Mouse (Mus musculus) sigmoid colon, adult 10 weeks (tissue): ENCODE data around the gene Hist1h3e. TPM values are rescaled to one million over a fixed set of nuclear protein-coding genes. Genes with fewer than 3 reads are reported as not detected.

Experiments
- polyA plus RNA-seq: library from polyadenylated mRNA; stranded (reverse); fragments of 350-450 nt; fragmentation: Illumina TruSeq; extraction: RNeasy Lipid Tissue Mini Kit (QIAGEN cat#74804); gene quantifications from one replicate; pipeline ENCODE4 v1.2.3, GENCODE M21; 2014; ENCODE audit warnings: low read depth, low replicate concordance

Hist1h3e gene
- polyA plus RNA-seq = not detected

DNA sequence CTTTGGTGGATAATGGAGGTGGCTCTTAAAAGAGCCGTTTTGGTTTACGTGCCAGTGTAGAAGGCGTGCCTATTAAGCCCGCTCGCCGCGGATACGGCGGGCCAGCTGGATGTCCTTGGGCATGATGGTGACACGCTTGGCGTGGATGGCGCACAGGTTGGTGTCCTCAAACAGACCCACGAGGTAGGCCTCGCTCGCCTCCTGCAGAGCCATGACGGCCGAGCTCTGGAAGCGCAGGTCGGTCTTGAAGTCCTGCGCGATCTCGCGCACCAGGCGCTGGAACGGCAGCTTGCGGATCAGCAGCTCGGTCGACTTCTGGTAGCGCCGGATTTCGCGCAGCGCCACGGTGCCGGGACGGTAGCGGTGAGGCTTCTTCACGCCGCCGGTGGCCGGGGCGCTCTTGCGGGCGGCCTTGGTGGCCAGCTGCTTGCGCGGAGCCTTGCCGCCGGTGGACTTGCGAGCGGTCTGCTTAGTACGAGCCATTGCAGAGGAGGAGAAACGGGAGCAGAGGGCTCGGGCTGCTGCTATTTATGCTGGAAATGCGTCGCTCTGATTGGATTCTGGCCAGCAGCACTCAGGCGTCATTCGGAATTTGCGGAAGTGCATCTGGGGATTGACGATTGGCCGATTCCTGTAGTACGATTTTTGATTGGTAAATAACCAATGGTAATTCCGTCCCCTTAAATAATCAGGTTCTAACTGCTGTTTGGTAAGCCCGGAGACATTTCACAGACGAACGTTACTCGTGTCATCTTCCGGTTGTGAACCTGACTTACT lies at the start of gene Hist1h3e:
Gene Hist1h3e, minus strand, starts transcription at position 487 of the 777 bp plus-strand sequence.

DNA sequence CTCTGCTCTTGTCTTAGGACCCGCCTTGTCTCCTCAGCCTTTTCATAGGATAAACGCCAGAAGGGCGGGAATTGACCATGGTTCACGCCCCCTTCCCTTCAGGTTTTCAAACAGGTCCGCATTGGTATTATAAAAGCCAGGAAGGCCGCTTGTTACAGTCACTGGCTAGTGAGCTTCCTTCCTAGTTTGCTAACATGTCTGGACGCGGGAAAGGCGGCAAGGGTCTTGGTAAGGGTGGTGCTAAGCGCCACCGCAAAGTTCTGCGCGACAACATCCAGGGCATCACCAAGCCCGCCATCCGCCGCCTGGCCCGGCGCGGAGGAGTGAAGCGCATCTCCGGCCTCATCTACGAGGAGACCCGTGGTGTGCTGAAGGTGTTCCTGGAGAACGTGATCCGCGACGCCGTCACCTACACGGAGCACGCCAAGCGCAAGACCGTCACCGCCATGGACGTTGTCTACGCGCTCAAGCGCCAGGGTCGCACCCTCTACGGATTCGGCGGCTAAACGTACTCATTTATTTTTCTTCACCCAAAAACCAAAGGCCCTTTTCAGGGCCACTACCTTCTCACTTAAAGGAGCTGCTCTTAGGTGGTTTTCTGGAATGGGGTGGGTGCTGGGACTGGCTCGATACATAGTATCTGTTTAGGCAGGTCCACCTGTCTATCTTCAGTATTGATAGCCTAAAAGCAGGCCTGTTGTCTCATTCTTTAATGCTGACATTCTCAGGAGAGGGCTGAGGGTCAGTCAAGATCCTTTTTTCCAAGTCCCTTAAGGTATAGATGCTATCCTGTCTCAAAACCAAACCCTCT lies 19.4 kb upstream of the Hist1h3e start, which contains the start of gene Hist1h4d:
Gene Hist1h4d, plus strand, starts transcription at position 191 of the 811 bp plus-strand sequence.

DNA sequence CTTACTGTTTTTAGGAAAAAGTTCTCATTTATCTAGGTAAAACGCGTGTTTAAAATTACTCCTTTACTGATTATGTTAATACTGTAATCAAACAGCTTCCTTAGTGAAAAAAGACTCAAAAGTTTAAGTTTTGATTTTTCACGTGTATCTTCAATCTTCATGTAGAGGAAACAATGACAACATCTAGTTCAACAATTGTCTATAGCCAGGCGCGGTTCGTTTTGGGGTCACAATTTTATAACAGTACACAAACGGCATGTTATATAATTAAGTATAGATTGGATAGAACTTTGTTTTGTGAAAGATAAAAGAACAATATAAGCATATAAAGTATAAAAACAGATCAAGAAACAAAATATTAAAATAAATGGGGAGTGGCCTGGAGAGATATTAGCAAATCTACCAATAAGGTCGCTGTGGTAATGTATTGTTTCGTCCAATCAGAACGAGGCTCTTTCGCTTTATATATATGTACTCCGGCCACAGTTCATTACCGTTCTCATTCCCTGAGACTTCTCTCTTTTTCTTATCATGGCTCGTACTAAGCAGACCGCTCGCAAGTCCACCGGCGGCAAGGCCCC lies 13.2 kb upstream of the Hist1h3e start, which contains the start of gene Hist1h3d:
Gene Hist1h3d, plus strand, starts transcription at position 493 of the 581 bp plus-strand sequence.

DNA sequence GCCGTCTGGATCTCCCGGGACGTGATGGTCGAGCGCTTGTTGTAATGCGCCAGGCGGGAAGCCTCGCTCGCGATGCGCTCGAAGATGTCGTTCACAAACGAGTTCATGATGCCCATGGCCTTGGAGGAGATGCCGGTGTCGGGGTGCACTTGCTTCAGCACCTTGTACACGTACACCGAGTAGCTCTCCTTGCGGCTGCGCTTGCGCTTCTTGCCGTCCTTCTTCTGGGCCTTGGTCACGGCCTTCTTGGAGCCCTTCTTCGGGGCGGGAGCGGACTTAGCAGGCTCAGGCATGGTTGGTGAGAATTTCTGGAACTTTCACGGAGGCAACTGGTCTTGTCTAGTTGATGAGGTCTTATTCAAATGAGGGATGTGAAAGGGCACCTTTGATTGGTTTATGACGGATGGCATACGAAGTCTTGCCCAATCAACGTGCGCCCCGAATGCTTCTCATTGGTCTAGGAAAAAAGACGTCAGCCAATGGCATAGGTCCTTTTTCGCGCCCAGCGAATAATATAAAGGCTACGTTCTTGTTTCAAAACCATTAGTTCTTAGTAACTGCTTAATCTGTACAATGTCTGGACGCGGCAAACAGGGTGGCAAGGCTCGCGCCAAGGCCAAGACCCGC lies 11.8 kb upstream of the Hist1h3e start, which contains the start of the genes Hist1h2bf and Hist1h2ad:
Gene Hist1h2bf, minus strand, starts transcription at position 299 of the 627 bp plus-strand sequence.
Gene Hist1h2ad, plus strand, starts transcription at position 484 of the 627 bp plus-strand sequence.

DNA sequence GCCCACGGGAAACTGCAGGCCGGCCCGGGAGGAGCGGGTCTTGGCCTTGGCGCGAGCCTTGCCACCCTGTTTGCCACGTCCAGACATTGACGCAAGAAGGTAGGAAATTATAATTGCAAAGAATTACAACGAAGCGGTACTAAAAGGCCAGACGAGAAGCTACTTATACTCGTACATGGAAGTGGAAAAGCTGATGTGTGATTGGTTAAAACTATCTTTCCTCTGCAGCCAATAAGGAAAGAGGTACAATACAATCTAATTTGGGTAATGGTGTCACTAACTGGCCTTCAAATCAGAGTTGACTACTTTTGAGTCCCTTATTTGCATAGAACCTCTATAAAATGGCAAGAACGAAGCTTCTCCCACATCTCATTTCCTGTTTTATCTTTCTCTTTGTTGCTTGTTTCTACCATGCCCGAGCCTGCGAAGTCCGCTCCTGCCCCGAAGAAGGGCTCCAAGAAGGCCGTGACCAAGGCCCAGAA lies 8.9 kb upstream of the Hist1h3e start, which contains the start of the genes Hist1h2ae and Hist1h2bg:
Gene Hist1h2ae, minus strand, starts transcription at position 199 of the 482 bp plus-strand sequence.
Gene Hist1h2bg, plus strand, starts transcription at position 375 of the 482 bp plus-strand sequence.

DNA sequence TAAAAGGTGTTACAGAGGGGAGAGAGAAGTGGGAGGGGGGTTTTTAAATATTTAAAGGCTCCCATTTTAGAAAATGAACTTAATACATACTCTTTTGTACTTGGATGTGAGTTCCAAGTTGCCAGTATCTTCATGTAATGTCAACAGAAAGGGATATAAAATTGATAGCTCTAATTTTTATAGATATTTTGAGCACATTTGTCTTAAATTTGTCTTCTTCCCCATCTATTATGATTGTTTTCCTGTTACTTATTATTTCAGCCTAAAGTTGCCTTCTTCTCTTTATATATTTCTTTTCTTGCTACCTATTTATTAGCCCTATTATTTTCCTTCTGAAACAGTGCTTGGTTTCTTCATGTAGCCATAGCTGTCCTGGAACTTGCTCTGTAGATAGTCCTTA lies 9.2 kb downstream of the Hist1h3e start, which contains the start of gene Hist1h1d:
Gene Hist1h1d, plus strand, starts transcription at position 301 of the 400 bp plus-strand sequence.

DNA sequence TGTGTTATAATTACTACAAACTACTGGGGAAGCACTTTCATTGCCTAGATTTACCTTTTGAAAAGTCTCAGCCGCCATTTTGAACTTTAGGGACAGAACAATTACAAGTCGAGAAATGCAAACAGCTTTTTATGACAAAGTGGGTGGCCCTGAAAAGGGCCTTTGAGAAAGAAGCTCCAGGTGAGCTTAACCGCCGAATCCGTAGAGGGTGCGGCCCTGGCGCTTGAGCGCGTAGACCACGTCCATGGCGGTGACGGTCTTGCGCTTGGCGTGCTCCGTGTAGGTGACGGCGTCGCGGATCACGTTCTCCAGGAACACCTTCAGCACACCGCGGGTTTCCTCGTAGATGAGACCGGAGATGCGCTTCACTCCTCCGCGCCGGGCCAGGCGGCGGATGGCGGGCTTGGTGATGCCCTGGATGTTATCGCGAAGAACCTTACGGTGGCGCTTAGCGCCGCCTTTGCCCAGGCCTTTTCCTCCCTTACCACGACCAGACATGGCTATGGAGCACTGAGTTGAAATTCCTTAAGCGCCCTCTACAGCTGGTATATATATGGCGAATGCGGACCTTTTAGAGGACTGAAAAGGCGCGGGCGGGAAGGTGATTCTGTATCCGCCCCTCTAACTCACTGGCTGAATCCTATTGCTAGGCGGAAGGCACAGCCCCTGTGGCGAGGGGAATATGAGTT lies 10.9 kb downstream of the Hist1h3e start, which contains the start of gene Hist1h4f:
Gene Hist1h4f, minus strand, starts transcription at position 503 of the 689 bp plus-strand sequence.

DNA sequence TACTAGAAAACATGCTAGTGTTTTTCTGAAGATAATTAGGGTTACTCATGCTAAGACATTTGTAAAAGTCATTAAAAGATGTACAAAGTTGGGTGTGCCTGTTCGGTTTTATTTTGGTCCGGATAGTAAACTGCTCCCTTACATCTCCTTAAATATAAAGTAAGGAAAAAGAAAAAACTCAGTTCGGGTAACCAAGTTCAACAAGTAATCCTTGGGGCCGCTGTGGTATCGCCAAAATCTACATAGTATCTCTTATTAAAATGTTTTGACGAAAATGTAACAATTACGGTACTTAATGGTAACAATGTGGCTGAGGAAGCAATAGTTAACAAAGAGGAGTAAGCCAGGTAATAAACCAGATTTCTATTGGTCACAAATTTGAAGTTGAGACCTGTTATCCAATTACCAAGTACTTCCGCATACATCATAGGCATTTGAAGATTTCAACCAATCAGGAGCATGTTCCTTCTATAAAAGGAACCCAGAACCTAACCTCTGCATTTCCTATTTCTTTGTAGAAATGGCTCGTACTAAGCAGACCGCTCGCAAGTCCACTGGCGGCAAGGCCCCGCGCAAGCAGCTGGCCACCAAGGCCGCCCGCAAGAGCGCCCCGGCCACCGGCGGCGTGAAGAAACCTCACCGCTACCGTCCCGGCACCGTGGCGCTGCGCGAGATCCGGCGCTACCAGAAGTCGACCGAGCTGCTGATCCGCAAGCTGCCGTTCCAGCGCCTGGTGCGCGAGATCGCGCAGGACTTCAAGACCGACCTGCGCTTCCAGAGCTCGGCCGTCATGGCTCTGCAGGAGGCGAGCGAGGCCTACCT lies 18.0 kb downstream of the Hist1h3e start, which contains the start of gene Hist1h3f:
Gene Hist1h3f, plus strand, starts transcription at position 88 of the 822 bp plus-strand sequence.

DNA sequence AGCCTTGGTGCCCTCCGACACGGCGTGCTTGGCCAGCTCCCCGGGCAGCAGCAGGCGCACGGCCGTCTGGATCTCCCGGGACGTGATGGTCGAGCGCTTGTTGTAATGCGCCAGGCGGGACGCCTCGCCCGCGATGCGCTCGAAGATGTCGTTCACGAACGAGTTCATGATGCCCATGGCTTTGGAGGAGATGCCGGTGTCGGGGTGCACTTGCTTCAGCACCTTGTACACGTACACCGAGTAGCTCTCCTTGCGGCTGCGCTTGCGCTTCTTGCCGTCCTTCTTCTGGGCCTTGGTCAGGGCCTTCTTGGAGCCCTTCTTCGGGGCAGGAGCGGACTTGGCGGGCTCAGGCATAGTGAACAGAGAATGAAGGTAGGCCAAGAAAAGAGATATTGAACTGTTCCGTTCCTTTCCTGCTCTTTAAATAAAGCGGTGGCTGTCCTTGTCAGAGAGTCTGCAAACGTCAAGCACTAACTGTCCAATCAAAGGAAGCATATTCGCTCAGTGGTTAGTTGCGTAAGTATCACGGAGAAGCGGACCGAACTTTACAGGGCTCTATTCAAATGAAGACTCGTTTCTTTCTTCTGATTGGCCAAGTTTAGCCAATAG lies 19.1 kb downstream of the Hist1h3e start, which contains the start of gene Hist1h2bh:
Gene Hist1h2bh, minus strand, starts transcription at position 394 of the 609 bp plus-strand sequence.

DNA sequence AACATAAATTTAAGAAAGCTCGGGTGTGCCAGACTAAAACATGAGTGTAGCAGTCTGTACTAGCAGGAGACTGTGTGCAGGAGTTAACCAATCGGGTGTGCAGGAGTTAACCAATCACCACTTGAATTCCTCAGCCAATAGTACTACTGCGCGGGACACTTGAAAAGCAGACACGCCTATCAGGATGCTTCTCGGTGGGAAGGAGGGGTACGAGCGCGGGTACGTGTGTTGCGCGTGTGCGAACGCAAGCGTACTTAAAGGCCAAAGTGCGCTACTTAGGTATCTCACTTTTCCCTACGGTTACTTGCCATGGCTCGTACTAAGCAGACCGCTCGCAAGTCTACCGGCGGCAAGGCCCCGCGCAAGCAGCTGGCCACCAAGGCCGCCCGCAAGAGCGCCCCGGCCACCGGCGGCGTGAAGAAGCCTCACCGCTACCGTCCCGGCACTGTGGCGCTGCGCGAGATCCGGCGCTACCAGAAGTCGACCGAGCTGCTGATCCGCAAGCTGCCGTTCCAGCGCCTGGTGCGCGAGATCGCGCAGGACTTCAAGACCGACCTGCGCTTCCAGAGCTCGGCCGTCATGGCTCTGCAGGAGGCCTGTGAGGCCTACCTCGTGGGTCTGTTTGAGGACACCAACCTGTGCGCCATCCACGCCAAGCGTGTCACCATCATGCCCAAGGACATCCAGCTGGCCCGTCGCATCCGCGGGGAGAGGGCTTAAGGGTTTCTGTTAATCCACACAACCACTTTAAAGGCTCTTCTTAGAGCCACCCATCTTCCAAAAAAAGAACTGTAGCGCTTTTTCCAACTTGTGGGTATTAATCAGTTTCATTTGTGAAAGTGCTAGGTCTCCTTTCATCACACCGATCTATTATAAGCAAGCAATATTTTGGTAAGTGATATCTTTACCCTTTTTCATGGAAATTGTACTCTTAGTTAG lies 26.8 kb downstream of the Hist1h3e start, which contains the start of gene Hist1h3g:
Gene Hist1h3g, plus strand, starts transcription at position 286 of the 939 bp plus-strand sequence.

DNA sequence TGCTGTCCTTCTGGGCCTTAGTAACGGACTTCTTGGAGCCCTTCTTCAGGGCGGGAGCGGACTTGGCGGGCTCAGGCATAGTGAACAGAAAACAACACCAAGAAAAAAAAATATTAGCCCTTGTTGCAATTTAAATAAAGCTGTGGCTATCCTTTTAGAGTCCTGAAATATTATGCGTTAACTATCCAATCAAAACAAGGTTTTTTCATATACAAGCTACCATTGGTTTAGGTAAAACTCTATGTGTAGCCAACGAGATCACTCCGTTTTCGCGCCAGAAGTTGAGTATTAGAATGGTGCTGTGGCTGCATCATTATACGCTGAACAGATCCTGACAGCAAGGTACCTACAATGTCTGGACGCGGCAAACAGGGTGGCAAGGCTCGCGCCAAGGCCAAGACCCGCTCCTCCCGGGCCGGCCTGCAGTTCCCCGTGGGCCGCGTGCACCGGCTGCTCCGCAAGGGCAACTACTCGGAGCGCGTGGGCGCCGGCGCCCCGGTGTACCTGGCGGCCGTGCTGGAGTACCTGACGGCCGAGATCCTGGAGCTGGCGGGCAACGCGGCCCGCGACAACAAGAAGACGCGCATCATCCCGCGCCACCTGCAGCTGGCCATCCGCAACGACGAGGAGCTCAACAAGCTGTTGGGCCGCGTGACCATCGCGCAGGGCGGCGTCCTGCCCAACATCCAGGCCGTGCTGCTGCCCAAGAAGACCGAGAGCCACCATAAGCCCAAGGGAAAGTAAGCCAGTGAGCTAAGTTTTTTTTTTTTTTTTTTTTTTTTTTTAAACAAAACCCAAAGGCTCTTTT lies 28.4 kb downstream of the Hist1h3e start, which contains the start of gene Hist1h2af:
Gene Hist1h2af, plus strand, starts transcription at position 347 of the 808 bp plus-strand sequence.

DNA sequence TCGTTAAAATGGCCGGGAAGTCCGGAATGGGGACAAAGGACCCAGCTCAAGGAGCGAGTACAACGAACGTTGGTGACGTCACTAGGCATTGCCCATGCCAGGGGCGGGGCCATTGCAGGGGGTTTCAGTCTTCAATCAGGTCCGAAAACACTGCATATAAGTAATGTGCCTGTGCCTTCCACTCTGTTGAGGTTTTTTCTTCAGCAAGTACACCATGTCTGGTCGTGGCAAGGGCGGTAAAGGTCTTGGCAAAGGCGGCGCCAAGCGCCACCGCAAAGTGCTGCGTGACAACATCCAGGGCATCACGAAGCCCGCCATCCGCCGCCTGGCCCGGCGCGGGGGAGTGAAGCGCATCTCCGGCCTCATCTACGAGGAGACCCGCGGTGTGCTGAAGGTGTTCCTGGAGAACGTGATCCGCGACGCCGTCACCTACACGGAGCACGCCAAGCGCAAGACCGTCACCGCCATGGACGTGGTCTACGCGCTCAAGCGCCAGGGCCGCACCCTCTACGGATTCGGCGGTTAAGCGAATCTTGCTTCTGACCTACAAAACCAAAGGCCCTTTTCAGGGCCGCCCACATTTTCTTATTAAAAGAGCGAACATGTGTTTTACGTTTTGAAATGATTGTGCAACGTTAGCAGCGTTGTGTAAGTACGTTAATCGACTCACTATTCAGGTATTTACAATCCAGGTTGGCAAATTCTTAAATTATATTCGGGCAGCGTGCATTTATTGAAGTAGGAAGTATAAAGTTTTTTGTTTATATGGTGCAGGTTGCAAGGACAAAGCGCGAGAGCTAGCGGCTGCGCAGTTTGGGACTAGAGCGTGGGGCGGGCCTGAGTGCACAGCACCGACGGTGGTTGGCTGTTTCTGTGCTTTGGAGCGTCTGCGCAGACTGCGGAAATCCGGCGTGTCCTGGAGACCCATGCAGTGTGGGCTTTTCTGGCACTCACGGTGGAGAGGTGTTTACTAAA lies 31.0 kb downstream of the Hist1h3e start, which contains the start of gene Hist1h4h:
Gene Hist1h4h, plus strand, starts transcription at position 150 of the 975 bp plus-strand sequence.

